Mouse (Mus musculus) megakaryocyte, embryonic 14.5 days (primary cell): ENCODE data around the gene Efl1.

Experiments
- FLI1 ChIP-seq: IDR thresholded peaks from 2 replicates; pipeline ENCODE4 v1.6.1; 2012; ENCODE audit warnings: low read length, inconsistent platforms, mixed read lengths
- GATA1 ChIP-seq: IDR thresholded peaks from 3 replicates; pipeline ENCODE4 v1.6.1; 2012; ENCODE audit warnings: mixed read lengths, low read length, inconsistent platforms, borderline replicate concordance

DNA sequence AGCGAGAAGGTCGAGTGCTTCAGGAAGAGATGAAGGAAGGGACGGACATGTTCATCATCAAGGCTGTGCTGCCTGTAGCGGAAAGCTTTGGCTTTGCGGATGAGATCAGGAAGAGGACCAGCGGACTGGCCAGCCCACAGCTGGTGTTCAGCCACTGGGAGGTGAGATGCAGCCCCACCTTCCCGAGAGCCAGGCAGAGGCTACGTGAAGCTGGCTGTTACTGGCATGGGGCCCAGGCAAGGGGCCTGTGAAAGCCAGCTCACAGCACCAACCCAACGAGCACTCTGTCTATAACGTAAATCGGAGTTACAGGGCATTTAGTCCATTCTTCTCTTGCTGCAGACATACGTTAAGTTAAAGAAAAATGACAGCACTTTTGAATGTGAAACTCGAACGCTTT lies 124.1 kb downstream of the Efl1 start:
- TF ChIP-seq GATA1 (no peak), FLI1 (no peak)
